In genomic region chr3:89247466-89247865, GRCm38 (mm10) we compare ENCODE assay signal across 8 mouse cellular contexts. TPM values are rescaled to one million over a fixed set of nuclear protein-coding genes. Genes with fewer than 3 reads are reported as not detected.
DNase-seq lines count a peak whose midpoint lies in the region; ATAC-seq and TF ChIP-seq lines count a peak whose summit lies in the region.

No protein-coding gene starts in this region.

- H3K9me3 ChIP-seq in kidney, postnatal 0 days (replicated peaks; ENCODE audit: low read length): no peaks in the 10 kb centered on the region
- H3K9me3 ChIP-seq in limb, embryonic 12.5 days: no peaks in the 10 kb centered on the region
- no peaks in the 10 kb centered on the region for H3K9me3 ChIP-seq in neural tube, embryonic 15.5 days (replicated peaks)

- 77% methylated on average over 4 of the region's 4 CpGs for WGBS in kidney, postnatal 0 days
- 81% methylated on average over 4 of the region's 4 CpGs for WGBS in limb, embryonic 12.5 days
- WGBS in neural tube, embryonic 15.5 days: 92% methylated on average over 4 of the region's 4 CpGs

- ATAC-seq in kidney, postnatal 0 days (replicated peaks; ENCODE audit: low FRiP score, low read depth): no peak
- ATAC-seq in limb, embryonic 12.5 days (ENCODE audit: insufficient number of reproducible peaks, insufficient read depth, low FRiP score, low TSS enrichment, low read depth): no peak
- no peak for ATAC-seq in neural tube, embryonic 15.5 days (ENCODE audit: low FRiP score)
- ATAC-seq in megakaryocyte-erythroid progenitor cell, adult 5-6 weeks (replicated peaks; ENCODE audit: low FRiP score, low TSS enrichment, poor library complexity, severe bottlenecking): no peak

- 0 out of 2 replicates have a peak, but pooled peaks have one; percentile 24 for TF ChIP-seq POLR2A in embryonic fibroblast, embryonic 13.5 days (IDR thresholded peaks at IDR 0.05; ENCODE audit: low read depth, low read length)

- H3K4me2 ChIP-seq in kidney, postnatal 0 days (ENCODE audit: low read length): peak overlapping the region; percentile 80
- H3K4me2 ChIP-seq in limb, embryonic 12.5 days: peak overlapping the region; percentile 93
- H3K4me2 ChIP-seq in neural tube, embryonic 15.5 days: peak overlapping the region; percentile 73

- no peak for DNase-seq in kidney, postnatal 0 days (ENCODE audit: low spot score)
- no peak for DNase-seq in kidney, adult 9 months
- no peak for DNase-seq in kidney, adult 18-20 months
- DNase-seq in testis, postnatal 10 days (ENCODE audit: low spot score): no peak

- no peaks in the 10 kb centered on the region for H3K27me3 ChIP-seq in kidney, postnatal 0 days (ENCODE audit: insufficient read depth, low read length)
- no peaks in the 10 kb centered on the region for H3K27me3 ChIP-seq in limb, embryonic 12.5 days
- H3K27me3 ChIP-seq in neural tube, embryonic 15.5 days (replicated peaks): peaks cover 5% of the 10 kb centered on the region; the same call in 1 of the 2 replicates

- H3K27ac ChIP-seq in kidney, postnatal 0 days: no peak overlapping the region
- peak overlapping the region; percentile 15; the same call in 1 of the 2 replicates for H3K27ac ChIP-seq in embryonic fibroblast, embryonic 13.5 days (ENCODE audit: insufficient read depth, low read length)
- H3K27ac ChIP-seq in limb, embryonic 12.5 days: no peak overlapping the region
- H3K27ac ChIP-seq in neural tube, embryonic 15.5 days (replicated peaks): no peak overlapping the region

- H3K36me3 ChIP-seq in kidney, postnatal 0 days (ENCODE audit: insufficient read depth, low read length): no peaks in the 10 kb centered on the region
- peaks cover 27% of the 10 kb centered on the region for H3K36me3 ChIP-seq in limb, embryonic 12.5 days
- peaks cover 11% of the 10 kb centered on the region; the same call in 1 of the 2 replicates for H3K36me3 ChIP-seq in neural tube, embryonic 15.5 days

- peaks cover 29% of the 10 kb centered on the region for H3K4me1 ChIP-seq in kidney, postnatal 0 days (replicated peaks; ENCODE audit: insufficient read depth, low read length)
- H3K4me1 ChIP-seq in embryonic fibroblast, embryonic 13.5 days (ENCODE audit: control insufficient read depth, insufficient read depth, low read length): peaks cover 4% of the 10 kb centered on the region; the same call in 1 of the 2 replicates
- H3K4me1 ChIP-seq in limb, embryonic 12.5 days (replicated peaks): peaks cover 60% of the 10 kb centered on the region
- H3K4me1 ChIP-seq in neural tube, embryonic 15.5 days: peaks cover 69% of the 10 kb centered on the region

- peak overlapping the region; percentile 72; the same call in 1 of the 2 replicates for H3K9ac ChIP-seq in kidney, postnatal 0 days (ENCODE audit: low read depth, low read length)
- peak overlapping the region; percentile 85 for H3K9ac ChIP-seq in limb, embryonic 12.5 days (replicated peaks)
- H3K9ac ChIP-seq in neural tube, embryonic 15.5 days (replicated peaks): peak overlapping the region; percentile 68

- no peak for TF ChIP-seq CTCF in kidney, postnatal 0 days (IDR thresholded peaks at IDR 0.05; ENCODE audit: low read depth)
- no peak for TF ChIP-seq CTCF in embryonic fibroblast, embryonic 13.5 days (IDR thresholded peaks at IDR 0.05; ENCODE audit: borderline replicate concordance, insufficient read depth, low read length)

- H3K4me3 ChIP-seq in kidney, postnatal 0 days (replicated peaks; ENCODE audit: low read depth, low read length): no peak overlapping the region
- peak overlapping the region; percentile 76 for H3K4me3 ChIP-seq in embryonic fibroblast, embryonic 13.5 days (ENCODE audit: insufficient read depth, low read length)
- H3K4me3 ChIP-seq in limb, embryonic 12.5 days (replicated peaks): peak overlapping the region; percentile 82
- peak overlapping the region; percentile 58 for H3K4me3 ChIP-seq in neural tube, embryonic 15.5 days (replicated peaks)

RNA-seq across cellular contexts. Expression of gene Trim46, which starts 1.4 kb away (rescaled TPM):
- 2.7 and 3.7 TPM in 2 replicates for polyA plus RNA-seq in kidney, postnatal 0 days (2015; fragmentation: Nextera tagmentation; extraction: Ambion mirVana)
- 14.2 and 24.2 TPM in 2 replicates for polyA plus RNA-seq in embryonic fibroblast, embryonic 13.5 days (2011; ENCODE audit: insufficient read length, low read depth, missing spikeins)
- 6.1 and 6.3 TPM in 2 replicates for polyA plus RNA-seq in limb, embryonic 12.5 days (2016; fragmentation: Nextera tagmentation; extraction: Ambion mirVana)
- 63.0 and 76.6 TPM in 2 replicates for polyA plus RNA-seq in neural tube, embryonic 15.5 days (2015; fragmentation: Nextera tagmentation; extraction: Ambion mirVana)
- not detected in 2 replicates for total RNA-seq in megakaryocyte-erythroid progenitor cell, adult 5-6 weeks (2014; fragmentation: Nextera tagmentation)
- total RNA-seq in megakaryocyte-erythroid progenitor cell, adult 5-6 weeks (2017): not detected in 2 replicates

RNA-seq across cellular contexts. Expression of gene Krtcap2, which starts 1.7 kb away (rescaled TPM):
- 328 and 371 TPM in 2 replicates for polyA plus RNA-seq in kidney, postnatal 0 days (2015; fragmentation: Nextera tagmentation; extraction: Ambion mirVana)
- 265 and 289 TPM in 2 replicates for polyA plus RNA-seq in embryonic fibroblast, embryonic 13.5 days (2011; ENCODE audit: insufficient read length, low read depth, missing spikeins)
- 316 and 333 TPM in 2 replicates for polyA plus RNA-seq in limb, embryonic 12.5 days (2016; fragmentation: Nextera tagmentation; extraction: Ambion mirVana)
- 221 and 222 TPM in 2 replicates for polyA plus RNA-seq in neural tube, embryonic 15.5 days (2015; fragmentation: Nextera tagmentation; extraction: Ambion mirVana)
- total RNA-seq in megakaryocyte-erythroid progenitor cell, adult 5-6 weeks (2014; fragmentation: Nextera tagmentation): 127 and 147 TPM in 2 replicates
- 119 and 124 TPM in 2 replicates for total RNA-seq in megakaryocyte-erythroid progenitor cell, adult 5-6 weeks (2017)

RNA-seq across cellular contexts. Expression of gene Dpm3, which starts 11.7 kb away (rescaled TPM):
- polyA plus RNA-seq in kidney, postnatal 0 days (2015; fragmentation: Nextera tagmentation; extraction: Ambion mirVana): 148 and 182 TPM in 2 replicates
- 47.2 and 51.3 TPM in 2 replicates for polyA plus RNA-seq in embryonic fibroblast, embryonic 13.5 days (2011; ENCODE audit: insufficient read length, low read depth, missing spikeins)
- 93.9 and 102 TPM in 2 replicates for polyA plus RNA-seq in limb, embryonic 12.5 days (2016; fragmentation: Nextera tagmentation; extraction: Ambion mirVana)
- 85.0 and 95.8 TPM in 2 replicates for polyA plus RNA-seq in neural tube, embryonic 15.5 days (2015; fragmentation: Nextera tagmentation; extraction: Ambion mirVana)
- 44.2 and 75.7 TPM in 2 replicates for total RNA-seq in megakaryocyte-erythroid progenitor cell, adult 5-6 weeks (2014; fragmentation: Nextera tagmentation)
- total RNA-seq in megakaryocyte-erythroid progenitor cell, adult 5-6 weeks (2017): 30.1 and 90.9 TPM in 2 replicates

RNA-seq across cellular contexts. Expression of gene Muc1, which starts 18.6 kb away (rescaled TPM):
- polyA plus RNA-seq in kidney, postnatal 0 days (2015; fragmentation: Nextera tagmentation; extraction: Ambion mirVana): 42.8 and 49.5 TPM in 2 replicates
- polyA plus RNA-seq in embryonic fibroblast, embryonic 13.5 days (2011; ENCODE audit: insufficient read length, low read depth, missing spikeins): 1.1 and 2.5 TPM in 2 replicates
- polyA plus RNA-seq in limb, embryonic 12.5 days (2016; fragmentation: Nextera tagmentation; extraction: Ambion mirVana): 0.53 and 1.0 TPM in 2 replicates
- polyA plus RNA-seq in neural tube, embryonic 15.5 days (2015; fragmentation: Nextera tagmentation; extraction: Ambion mirVana): 0.56 and 0.79 TPM in 2 replicates
- total RNA-seq in megakaryocyte-erythroid progenitor cell, adult 5-6 weeks (2014; fragmentation: Nextera tagmentation): not detected in 2 replicates
- total RNA-seq in megakaryocyte-erythroid progenitor cell, adult 5-6 weeks (2017): not detected in 2 replicates

RNA-seq across cellular contexts. Expression of gene Mtx1, which starts 20.6 kb away (rescaled TPM):
- 200 and 218 TPM in 2 replicates for polyA plus RNA-seq in kidney, postnatal 0 days (2015; fragmentation: Nextera tagmentation; extraction: Ambion mirVana)
- polyA plus RNA-seq in embryonic fibroblast, embryonic 13.5 days (2011; ENCODE audit: insufficient read length, low read depth, missing spikeins): 96.9 and 98.6 TPM in 2 replicates
- polyA plus RNA-seq in limb, embryonic 12.5 days (2016; fragmentation: Nextera tagmentation; extraction: Ambion mirVana): 212 and 217 TPM in 2 replicates
- 159 and 171 TPM in 2 replicates for polyA plus RNA-seq in neural tube, embryonic 15.5 days (2015; fragmentation: Nextera tagmentation; extraction: Ambion mirVana)
- total RNA-seq in megakaryocyte-erythroid progenitor cell, adult 5-6 weeks (2014; fragmentation: Nextera tagmentation): 114 and 122 TPM in 2 replicates
- total RNA-seq in megakaryocyte-erythroid progenitor cell, adult 5-6 weeks (2017): 68.1 and 92.8 TPM in 2 replicates
